Mouse (Mus musculus) MN1 (cell line): ENCODE results near the gene Parp16.
A peak's percentile ranks its signal among the peaks of the same experiment; 100 is the strongest.
"Not testable (repeated sequence)": the region's sequence is repeated elsewhere in the genome, so short reads cannot be mapped to it uniquely, and the experiment has no call there.

Experiments used
- DNase-seq: peaks from one replicate; pipeline ENCODE4 v3.0.0-alpha.2; 2016; ENCODE audit warnings: low spot score

Parp16 gene

DNA sequence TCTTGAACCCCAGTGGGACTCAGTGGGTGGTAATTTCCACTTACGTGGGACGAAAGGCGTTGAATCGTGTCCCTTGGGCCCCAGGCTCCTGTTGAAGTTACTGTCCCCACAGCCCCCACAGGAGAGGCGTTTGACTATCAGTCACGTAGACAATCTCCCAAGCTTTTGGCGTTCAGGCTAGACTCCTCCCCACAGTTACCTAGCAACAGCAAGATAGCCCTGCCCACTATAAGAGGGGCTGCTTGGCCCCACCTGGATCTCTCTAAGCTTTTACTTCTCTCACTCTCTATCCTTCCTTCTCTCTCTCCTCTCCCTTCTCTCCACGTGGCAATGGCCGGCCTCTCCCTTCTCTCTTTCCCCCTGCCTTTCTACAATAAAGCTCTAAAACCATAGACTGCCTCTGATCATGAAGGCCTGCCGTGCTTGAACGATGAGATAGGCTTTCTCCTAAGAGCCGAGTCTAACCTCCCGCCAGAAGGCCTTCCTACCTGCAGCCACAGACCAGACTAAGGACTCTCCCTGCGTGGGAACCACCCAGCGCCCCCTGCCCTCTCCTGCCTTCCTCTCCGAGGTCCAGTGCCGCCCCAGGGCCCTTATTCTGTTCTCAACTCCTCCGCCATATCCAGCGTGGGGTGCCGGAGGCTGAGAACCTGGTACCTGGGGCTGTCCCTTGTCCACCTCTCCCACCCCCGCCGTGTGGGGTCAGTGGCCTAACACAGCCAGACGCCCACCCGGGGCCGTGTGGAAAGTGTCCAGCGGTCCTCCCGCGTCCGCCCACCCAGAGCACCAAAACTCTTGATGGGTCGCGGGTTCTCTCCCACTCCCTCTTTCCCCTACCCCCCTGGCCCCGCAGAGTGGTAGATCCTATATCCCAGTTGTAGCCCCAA, 13.4 kb downstream of the Parp16 start:
- DNase-seq = no peak

GRCm38 (mm10) chr9:65211598-65211997, 16.4 kb downstream of the Parp16 start:
- no peak for DNase-seq

GRCm38 (mm10) chr9:65214425-65214777, 19.2 kb downstream of the Parp16 start:
- peak; percentile 77 for DNase-seq

DNA sequence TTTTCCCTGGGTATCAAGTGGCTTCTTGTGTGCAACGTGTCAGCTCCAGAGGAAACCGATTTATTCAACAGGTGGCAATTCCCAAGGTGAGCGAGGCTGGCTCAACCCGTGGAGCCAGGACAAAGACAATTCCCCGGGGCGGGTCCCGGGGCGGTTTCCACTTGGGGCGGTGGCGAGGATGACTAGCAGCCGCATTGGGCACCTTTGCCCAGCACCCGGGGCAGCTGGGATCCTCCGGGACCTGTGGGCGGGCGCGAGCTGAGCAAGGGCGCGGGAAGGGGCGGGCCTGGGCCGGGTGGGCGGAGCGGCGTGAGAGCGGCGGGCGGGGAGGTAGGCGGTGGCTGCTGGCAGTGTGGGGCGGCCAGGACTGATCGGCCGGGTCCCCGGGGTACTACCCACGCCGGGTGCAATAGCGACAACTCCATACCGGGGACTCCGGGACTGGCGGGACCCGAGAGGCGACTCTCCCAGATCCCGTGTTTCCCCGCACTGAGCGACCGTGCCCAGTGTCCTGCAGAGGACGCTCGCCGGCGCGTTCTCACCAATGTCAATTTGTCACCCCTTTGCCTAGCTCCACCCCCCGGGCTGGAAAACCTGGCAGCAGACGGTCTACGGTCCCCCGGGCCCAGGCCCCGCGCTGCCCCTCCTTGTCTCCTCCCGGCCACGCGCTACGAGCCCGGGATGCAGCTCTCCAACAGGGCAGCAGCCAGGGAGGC, 19.8 kb downstream of the Parp16 start:
- peak; percentile 91 for DNase-seq

- peak; percentile 42 for DNase-seq
These were observed 20.5 kb downstream of the Parp16 start for GRCm38 (mm10) chr9:65215494-65216126.

DNA sequence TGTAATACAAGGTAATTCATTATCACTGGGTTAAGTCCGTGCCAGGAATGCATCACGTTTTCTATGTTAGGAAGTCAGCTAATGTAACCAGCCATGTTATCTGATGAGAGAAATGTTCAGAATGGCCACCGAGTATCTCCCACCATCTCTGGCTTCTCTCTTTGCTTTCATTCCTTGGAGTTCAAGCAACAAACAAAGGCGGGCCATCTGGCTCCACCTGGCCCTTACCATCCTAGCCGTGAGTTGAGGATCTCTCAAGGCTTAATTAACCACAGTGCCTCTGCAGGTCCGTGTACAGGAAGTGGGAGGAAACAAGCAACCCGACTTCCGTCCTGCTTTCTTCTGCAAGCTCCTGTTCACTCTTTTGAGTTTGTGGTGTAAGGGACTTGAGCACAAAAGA, 21.8 kb downstream of the Parp16 start:
- peak; percentile 26 for DNase-seq

- DNase-seq = peak; percentile 69
These were observed 22.5 kb downstream of the Parp16 start for GRCm38 (mm10) chr9:65217661-65218060.

DNA sequence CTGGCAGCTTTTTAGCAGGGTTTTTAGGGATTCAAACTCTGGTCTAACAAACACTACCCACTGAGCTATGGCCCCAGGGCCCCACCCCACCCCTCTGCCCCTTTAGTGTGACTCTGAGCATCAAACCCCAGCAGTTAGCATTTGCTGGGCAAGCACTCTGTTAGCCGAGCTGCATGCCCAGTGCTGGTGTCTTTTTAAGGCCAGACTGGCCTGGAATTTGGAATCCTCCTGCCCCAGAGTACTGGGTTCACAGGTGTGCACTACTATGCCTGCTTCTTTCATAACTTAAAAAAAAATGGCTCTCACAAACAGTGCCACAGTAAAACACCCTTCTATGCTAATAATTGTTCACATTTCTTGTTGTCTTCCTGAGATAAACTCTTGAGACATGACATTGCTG, 23.8 kb downstream of the Parp16 start:
- no peak for DNase-seq

- DNase-seq = not testable (repeated sequence)
These were observed 25.2 kb downstream of the Parp16 start for GRCm38 (mm10) chr9:65220398-65220797.

GRCm38 (mm10) chr9:65223927-65224326, 28.8 kb downstream of the Parp16 start:
- no peak for DNase-seq

GRCm38 (mm10) chr9:65225795-65226194, 30.6 kb downstream of the Parp16 start:
- DNase-seq = peak; percentile 31

- no peak for DNase-seq
These were observed 35.1 kb downstream of the Parp16 start for GRCm38 (mm10) chr9:65230250-65230649.

- DNase-seq = no peak
These were observed 36.1 kb downstream of the Parp16 start for GRCm38 (mm10) chr9:65231284-65231683.

- no peak for DNase-seq
These were observed 38.3 kb downstream of the Parp16 start for GRCm38 (mm10) chr9:65233243-65233985.

DNA sequence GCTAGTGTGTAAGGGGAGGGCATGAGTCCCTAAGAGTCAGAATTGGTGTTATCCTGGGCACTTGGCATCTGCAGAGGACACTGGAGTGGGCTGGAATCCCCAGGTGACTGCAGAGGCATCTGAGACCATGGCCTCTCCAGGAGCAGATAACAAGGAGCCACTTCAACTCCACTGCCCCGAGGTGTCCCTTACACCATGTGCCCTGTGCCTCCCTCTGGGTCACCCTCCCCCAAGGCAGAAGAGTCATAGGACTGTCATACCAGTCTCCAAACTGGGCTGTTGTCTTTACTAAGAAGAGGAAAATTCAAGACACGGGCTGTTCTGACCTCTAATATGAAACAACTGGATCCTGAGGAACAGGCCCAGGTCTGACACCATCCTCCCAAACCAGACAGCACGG, 39.6 kb downstream of the Parp16 start:
- no peak for DNase-seq

GRCm38 (mm10) chr9:65235601-65236000, 40.4 kb downstream of the Parp16 start:
- no peak for DNase-seq

DNA sequence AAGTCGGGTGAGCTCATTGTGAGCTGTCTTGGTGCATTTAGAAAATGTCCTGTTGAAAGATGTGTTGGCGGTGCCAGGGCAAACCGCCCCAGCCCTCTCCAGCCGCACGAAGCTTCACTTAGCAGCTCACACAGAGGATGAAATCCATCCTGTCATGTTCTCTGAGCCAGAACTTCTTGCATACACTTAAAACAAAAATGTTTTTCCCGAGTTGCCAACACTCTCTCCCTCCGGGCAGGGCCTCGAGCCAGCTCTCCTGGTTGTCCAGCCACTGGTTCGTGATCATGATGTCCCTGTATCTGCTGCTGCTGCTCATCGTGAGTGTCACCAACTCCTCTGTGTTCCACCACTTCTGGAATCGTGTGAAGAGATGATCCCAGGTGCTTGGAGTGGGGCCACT, 42.5 kb downstream of the Parp16 start:
- no peak for DNase-seq

DNA sequence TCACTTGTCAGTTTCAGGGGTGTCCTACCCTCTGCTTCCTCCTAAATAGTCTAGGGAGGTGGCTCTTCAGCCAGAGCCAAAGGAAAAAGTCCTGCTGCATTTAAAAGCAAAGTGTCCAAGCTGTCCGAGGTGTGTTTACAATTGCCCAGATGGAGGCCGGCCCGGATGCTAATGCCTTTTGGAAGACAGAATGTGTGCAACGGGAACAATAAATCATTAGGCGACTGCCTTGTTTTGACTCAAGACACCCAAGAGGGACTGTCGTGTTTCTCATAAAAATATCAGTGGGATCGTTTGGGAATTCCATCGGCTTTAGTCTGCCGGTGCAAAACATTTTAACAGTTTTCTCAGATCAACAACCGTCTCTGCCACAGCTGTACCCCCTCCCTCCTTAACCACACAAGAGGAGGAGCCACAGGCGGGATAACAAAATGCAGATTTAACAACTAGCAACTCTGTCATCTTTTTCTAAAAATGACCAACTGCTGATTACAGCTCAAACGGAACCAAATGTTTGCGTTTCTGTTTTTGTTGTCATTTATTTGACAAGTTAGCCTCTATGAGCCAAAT, 43.1 kb downstream of the Parp16 start:
- DNase-seq = no peak

GRCm38 (mm10) chr9:65239176-65239575, 44.0 kb downstream of the Parp16 start:
- no peak for DNase-seq

DNA sequence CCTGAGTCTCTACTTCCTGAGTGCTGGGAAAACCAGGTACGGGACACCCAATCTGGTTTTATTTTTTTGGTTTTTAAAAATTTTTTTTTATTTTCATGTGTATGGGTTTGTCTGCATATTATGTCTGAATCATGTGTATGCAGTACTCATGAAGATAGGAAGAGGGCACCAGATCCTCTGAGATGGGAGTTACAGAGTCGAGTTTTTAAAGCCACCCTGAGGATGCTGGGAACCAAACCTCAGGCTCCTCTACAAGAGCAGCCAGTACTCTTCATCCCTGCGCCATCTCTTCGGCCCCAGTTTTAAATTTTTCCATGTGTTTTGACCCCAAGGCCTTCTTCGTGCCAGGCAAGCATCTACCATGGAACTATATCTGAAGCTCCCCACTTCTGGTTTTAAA, 44.6 kb downstream of the Parp16 start:
- DNase-seq = no peak

GRCm38 (mm10) chr9:65240587-65240986, 45.4 kb downstream of the Parp16 start:
- DNase-seq = no peak

- DNase-seq = no peak
These were observed 46.8 kb downstream of the Parp16 start for GRCm38 (mm10) chr9:65241973-65242372.
